Mouse (Mus musculus): ENCODE measurements around the gene Tmem88.
A peak's percentile ranks its signal among the peaks of the same experiment; 100 is the strongest.

DNA sequence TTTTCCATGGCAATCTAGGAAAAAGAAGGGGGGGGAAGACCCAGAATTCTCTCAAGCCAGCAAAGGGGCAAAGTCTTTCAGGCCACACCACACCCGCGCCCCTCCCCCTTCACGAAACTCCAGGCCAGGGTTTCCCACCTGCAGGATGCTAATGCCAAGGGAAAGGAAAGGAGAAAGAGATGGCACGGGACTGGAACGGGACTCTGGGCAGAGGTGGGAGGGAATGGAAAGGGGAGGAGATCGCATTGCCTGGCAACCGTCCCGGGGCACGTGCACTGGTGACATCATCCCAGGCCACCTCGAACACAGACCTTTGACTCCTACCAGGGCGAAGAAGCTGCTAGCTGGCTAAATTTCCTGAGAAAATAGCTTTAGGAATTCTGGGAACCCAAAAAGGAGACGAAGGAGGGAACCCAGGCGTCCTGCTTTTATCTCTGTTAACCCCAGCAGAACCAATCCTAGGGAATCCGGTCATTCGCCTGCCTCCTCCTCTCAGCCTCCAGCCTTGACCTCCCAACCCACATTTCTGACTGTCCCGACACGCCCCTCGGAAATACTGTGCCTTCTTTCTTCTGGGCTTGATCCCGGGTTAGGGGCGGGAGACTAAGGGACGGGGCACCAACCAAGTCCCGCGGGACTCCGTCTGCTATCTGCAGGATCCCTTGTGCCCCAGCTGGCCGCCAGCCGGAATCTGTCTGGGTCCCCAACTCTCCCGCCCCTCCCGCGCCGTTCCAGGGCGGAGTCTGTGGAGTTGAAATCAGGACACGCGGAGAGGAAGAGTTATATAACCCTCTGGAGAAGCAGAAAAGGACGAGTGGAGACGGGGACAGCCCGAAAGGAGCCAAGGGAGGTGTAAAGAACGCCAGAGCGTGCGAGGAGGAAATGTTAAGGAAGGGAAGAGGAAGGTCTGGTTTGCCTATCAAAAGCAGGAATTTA is 19.7 kb upstream of the Tmem88 start:
- TF ChIP-seq POLR2A (IDR thresholded peaks at IDR 0.05; ENCODE audit: low read depth, low read length) (peak; percentile 87), CTCF (conservative IDR thresholded peaks at IDR 0.05; ENCODE audit: insufficient read depth, insufficient read length, low read depth, low read length) (no peak)

Measured in kidney, adult 2 months (tissue).